Mouse (Mus musculus): ENCODE results near the gene Antxr2. TPM values are rescaled to one million over a fixed set of nuclear protein-coding genes. Genes with fewer than 3 reads are reported as not detected.

Gene Antxr2
- polyA plus RNA-seq, 1 experiment from 2014 or later: 28.6 TPM

- H3K36me3 ChIP-seq: no peaks in the 10 kb centered on the region
- whole genome bisulfite sequencing: 74% methylated on average over 5 of the region's 5 CpGs
- no peak overlapping the region for H3K27ac ChIP-seq
- H3K27me3 ChIP-seq: no peaks in the 10 kb centered on the region
- no peak overlapping the region for H3K4me2 ChIP-seq
- no peaks in the 10 kb centered on the region for H3K9me3 ChIP-seq
- H3K9ac ChIP-seq: no peak overlapping the region
- H3K4me3 ChIP-seq: no peak overlapping the region
- ATAC-seq (ENCODE audit: insufficient number of reproducible peaks, low FRiP score, low TSS enrichment, low read depth): no peak
- H3K4me1 ChIP-seq: no peaks in the 10 kb centered on the region
These were observed 178.7 kb downstream of the Antxr2 start for GRCm38 (mm10) chr5:97851981-97852748.

- H3K9ac ChIP-seq: no peak overlapping the region
- WGBS: 57% methylated on average over 10 of the region's 10 CpGs
- H3K4me2 ChIP-seq: no peak overlapping the region
- H3K27ac ChIP-seq: no peak overlapping the region
- H3K4me1 ChIP-seq: no peaks in the 10 kb centered on the region
- ATAC-seq (ENCODE audit: insufficient number of reproducible peaks, low FRiP score, low TSS enrichment, low read depth): peak; percentile 67; the same call in 1 of the 2 replicates
- no peaks in the 10 kb centered on the region for H3K36me3 ChIP-seq
- no peak overlapping the region for H3K4me3 ChIP-seq
- no peaks in the 10 kb centered on the region for H3K9me3 ChIP-seq
- no peaks in the 10 kb centered on the region for H3K27me3 ChIP-seq
These were observed 183.5 kb downstream of the Antxr2 start for GRCm38 (mm10) chr5:97847204-97847895.

- Histone ChIP-seq H3K36me3 (no peaks in the 10 kb centered on the region), H3K4me2 (no peak overlapping the region), H3K4me3 (no peak overlapping the region), H3K9ac (no peak overlapping the region), H3K27me3 (no peaks in the 10 kb centered on the region), H3K27ac (no peak overlapping the region), H3K9me3 (no peaks in the 10 kb centered on the region), H3K4me1 (no peaks in the 10 kb centered on the region)
- ATAC-seq (ENCODE audit: insufficient number of reproducible peaks, low FRiP score, low TSS enrichment, low read depth): no peak
- 85% methylated on average over 2 of the region's 2 CpGs for WGBS
These were observed 184.3 kb downstream of the Antxr2 start for GRCm38 (mm10) chr5:97846503-97846902.

GRCm38 (mm10) chr5:97842016-97842415 is 188.8 kb downstream of the Antxr2 start:
- WGBS: 53% methylated on average over 1 of the region's 1 CpGs
- Histone ChIP-seq H3K27ac (no peak overlapping the region), H3K4me1 (no peaks in the 10 kb centered on the region), H3K4me2 (no peak overlapping the region), H3K27me3 (no peaks in the 10 kb centered on the region), H3K9ac (no peak overlapping the region), H3K36me3 (no peaks in the 10 kb centered on the region), H3K9me3 (no peaks in the 10 kb centered on the region), H3K4me3 (no peak overlapping the region)
- no peak for ATAC-seq (ENCODE audit: insufficient number of reproducible peaks, low FRiP score, low TSS enrichment, low read depth)

- no peaks in the 10 kb centered on the region for H3K27me3 ChIP-seq
- no peak overlapping the region for H3K9ac ChIP-seq
- H3K4me3 ChIP-seq: no peak overlapping the region
- no peak for ATAC-seq (ENCODE audit: insufficient number of reproducible peaks, low FRiP score, low TSS enrichment, low read depth)
- no peaks in the 10 kb centered on the region for H3K36me3 ChIP-seq
- H3K9me3 ChIP-seq: no peaks in the 10 kb centered on the region
- H3K4me2 ChIP-seq: no peak overlapping the region
- no peak overlapping the region for H3K27ac ChIP-seq
- H3K4me1 ChIP-seq: no peaks in the 10 kb centered on the region
These were observed 190.9 kb downstream of the Antxr2 start for GRCm38 (mm10) chr5:97839924-97840279.

- Histone ChIP-seq H3K4me3 (no peak overlapping the region), H3K9me3 (no peaks in the 10 kb centered on the region), H3K27me3 (no peaks in the 10 kb centered on the region), H3K4me1 (no peaks in the 10 kb centered on the region), H3K9ac (no peak overlapping the region), H3K27ac (no peak overlapping the region), H3K4me2 (no peak overlapping the region), H3K36me3 (no peaks in the 10 kb centered on the region)
- 74% methylated on average over 3 of the region's 3 CpGs for WGBS
- ATAC-seq (ENCODE audit: insufficient number of reproducible peaks, low FRiP score, low TSS enrichment, low read depth): no peak
These were observed 191.4 kb downstream of the Antxr2 start for GRCm38 (mm10) chr5:97839271-97839923.

- Histone ChIP-seq H3K27ac (no peak overlapping the region), H3K27me3 (no peaks in the 10 kb centered on the region), H3K36me3 (no peaks in the 10 kb centered on the region), H3K4me1 (no peaks in the 10 kb centered on the region), H3K9ac (no peak overlapping the region), H3K4me2 (no peak overlapping the region), H3K4me3 (no peak overlapping the region), H3K9me3 (no peaks in the 10 kb centered on the region)
- ATAC-seq (ENCODE audit: insufficient number of reproducible peaks, low FRiP score, low TSS enrichment, low read depth): no peak
- WGBS: 77% methylated on average over 2 of the region's 2 CpGs
These were observed 193.5 kb downstream of the Antxr2 start for GRCm38 (mm10) chr5:97837333-97837732.

GRCm38 (mm10) chr5:97835418-97835817 is 195.4 kb downstream of the Antxr2 start:
- 21% methylated on average over 2 of the region's 2 CpGs for WGBS
- H3K9me3 ChIP-seq: no peaks in the 10 kb centered on the region
- H3K36me3 ChIP-seq: no peaks in the 10 kb centered on the region
- H3K4me3 ChIP-seq: no peak overlapping the region
- no peak for ATAC-seq (ENCODE audit: insufficient number of reproducible peaks, low FRiP score, low TSS enrichment, low read depth)
- peaks cover 5% of the 10 kb centered on the region; the same call in 1 of the 2 replicates for H3K4me1 ChIP-seq
- H3K27me3 ChIP-seq: no peaks in the 10 kb centered on the region
- H3K4me2 ChIP-seq: no peak overlapping the region
- H3K27ac ChIP-seq: no peak overlapping the region
- H3K9ac ChIP-seq: no peak overlapping the region

- WGBS: 74% methylated on average over 1 of the region's 1 CpGs
- H3K36me3 ChIP-seq: no peaks in the 10 kb centered on the region
- H3K27me3 ChIP-seq: no peaks in the 10 kb centered on the region
- no peak for ATAC-seq (ENCODE audit: insufficient number of reproducible peaks, low FRiP score, low TSS enrichment, low read depth)
- H3K9ac ChIP-seq: no peak overlapping the region
- no peaks in the 10 kb centered on the region for H3K9me3 ChIP-seq
- H3K4me1 ChIP-seq: peaks cover 5% of the 10 kb centered on the region; the same call in 1 of the 2 replicates
- H3K4me2 ChIP-seq: no peak overlapping the region
- no peak overlapping the region for H3K27ac ChIP-seq
- no peak overlapping the region for H3K4me3 ChIP-seq
These were observed 196.1 kb downstream of the Antxr2 start for GRCm38 (mm10) chr5:97834770-97835169.

Other genes starting within 250 kb of the Antxr2 start
- gene Prdm8, start 136.2 kb upstream of the Antxr2 start, polyA plus RNA-seq (2015; fragmentation: Nextera tagmentation; extraction: Ambion mirVana): 0.12 and 0.20 TPM in 2 replicates
- gene Fgf5, start 223.1 kb upstream of the Antxr2 start, polyA plus RNA-seq (2015; fragmentation: Nextera tagmentation; extraction: Ambion mirVana): 0.36 and 0.79 TPM in 2 replicates

Data from limb, embryonic 15.5 days (tissue).